Mouse (Mus musculus) neural tube, embryonic 13.5 days (tissue): ENCODE measurements at regions not wholly inside any gene's neighbourhood (a gene's known extent, or its start where the extent isn't known, plus 50 kb on each side); places are given as distances from the start of the nearest gene placed in this dataset.

Experiments
- ATAC-seq: fragments of 200-750 bp; cut with Nextera tagmentation; 2 replicates; pipeline ENCODE4 v1.8.0; 2017; ENCODE audit warnings: low read depth, mild to moderate bottlenecking, moderate TSS enrichment, moderate library complexity
- H3K27ac ChIP-seq: fragments of 300-500 bp; sonication (generic); replicated peaks from 2 replicates; pipeline ENCODE4 v1.5.1; 2015; ENCODE audit warnings: moderate library complexity, mild to moderate bottlenecking, inconsistent platforms
- H3K27me3 ChIP-seq: fragments of 300-500 bp; sonication (generic); 2 replicates; pipeline ENCODE4 v1.6.1; 2015; ENCODE audit warnings: mild to moderate bottlenecking, inconsistent platforms
- H3K36me3 ChIP-seq: fragments of 300-500 bp; sonication (generic); 2 replicates; pipeline ENCODE4 v1.6.1; 2015; ENCODE audit warnings: mild to moderate bottlenecking, inconsistent platforms
- H3K4me1 ChIP-seq: fragments of 300-500 bp; sonication (generic); replicated peaks from 2 replicates; pipeline ENCODE4 v1.6.1; 2015; ENCODE audit warnings: inconsistent platforms
- H3K4me2 ChIP-seq: fragments of 300-500 bp; sonication (generic); 2 replicates; pipeline ENCODE4 v1.6.1; 2015; ENCODE audit warnings: inconsistent platforms, mild to moderate bottlenecking, moderate library complexity
- H3K4me3 ChIP-seq: fragments of 300-500 bp; sonication (generic); 2 replicates; pipeline ENCODE4 v1.5.1; 2015; ENCODE audit warnings: mild to moderate bottlenecking, inconsistent platforms
- H3K9ac ChIP-seq: fragments of 300-500 bp; sonication (generic); 2 replicates; pipeline ENCODE4 v1.6.1; 2015; ENCODE audit warnings: moderate library complexity, mild to moderate bottlenecking, inconsistent platforms
- H3K9me3 ChIP-seq: fragments of 300-500 bp; sonication (generic); 2 replicates; pipeline ENCODE4 v1.6.1; 2016; ENCODE audit warnings: inconsistent platforms
- WGBS: fragments of 180-500 bp; shearing (Covaris S2); methylation state at CpG from one replicate; pipeline ENCODE4 v1.1.7; 2015; 5-methylcytosine and 5-hydroxymethylcytosine counted together

GRCm38 (mm10) chr3:20590143-20590542, 223.2 kb upstream of the Agtr1b start:
- H3K27ac ChIP-seq: no peak overlapping the region
- ATAC-seq: no peak
- H3K9ac ChIP-seq: no peak overlapping the region
- no peaks in the 10 kb centered on the region for H3K27me3 ChIP-seq
- no peaks in the 10 kb centered on the region for H3K9me3 ChIP-seq
- H3K4me1 ChIP-seq: no peaks in the 10 kb centered on the region
- no peak overlapping the region for H3K4me3 ChIP-seq
- WGBS: 48% methylated on average over 2 of the region's 2 CpGs
- no peaks in the 10 kb centered on the region for H3K36me3 ChIP-seq
- H3K4me2 ChIP-seq: no peak overlapping the region

GRCm38 (mm10) chr3:20551563-20551962, 184.6 kb upstream of the Agtr1b start:
- ATAC-seq: no peak
- Histone ChIP-seq H3K27ac (no peak overlapping the region), H3K36me3 (no peaks in the 10 kb centered on the region), H3K4me1 (no peaks in the 10 kb centered on the region), H3K9ac (no peak overlapping the region), H3K4me3 (no peak overlapping the region), H3K9me3 (no peaks in the 10 kb centered on the region), H3K4me2 (no peak overlapping the region), H3K27me3 (no peaks in the 10 kb centered on the region)
- 45% methylated on average over 2 of the region's 2 CpGs for WGBS

GRCm38 (mm10) chr3:20543991-20544390, 177.0 kb upstream of the Agtr1b start:
- WGBS: 71% methylated on average over 7 of the region's 7 CpGs
- no peaks in the 10 kb centered on the region for H3K4me1 ChIP-seq
- no peaks in the 10 kb centered on the region for H3K9me3 ChIP-seq
- H3K9ac ChIP-seq: no peak overlapping the region
- H3K27me3 ChIP-seq: no peaks in the 10 kb centered on the region
- no peaks in the 10 kb centered on the region for H3K36me3 ChIP-seq
- no peak overlapping the region for H3K4me2 ChIP-seq
- H3K27ac ChIP-seq: no peak overlapping the region
- no peak overlapping the region for H3K4me3 ChIP-seq
- ATAC-seq: no peak

GRCm38 (mm10) chr3:20538492-20539004, 171.6 kb upstream of the Agtr1b start:
- Histone ChIP-seq H3K4me3 (no peak overlapping the region), H3K4me1 (no peaks in the 10 kb centered on the region), H3K9me3 (peaks cover under 1% of the 10 kb centered on the region; the same call in 1 of the 2 replicates), H3K9ac (no peak overlapping the region), H3K27ac (no peak overlapping the region), H3K27me3 (no peaks in the 10 kb centered on the region), H3K4me2 (no peak overlapping the region), H3K36me3 (no peaks in the 10 kb centered on the region)
- WGBS: 85% methylated on average over 4 of the region's 4 CpGs
- no peak for ATAC-seq

- no peaks in the 10 kb centered on the region for H3K9me3 ChIP-seq
- H3K4me2 ChIP-seq: no peak overlapping the region
- ATAC-seq: no peak
- WGBS: 70% methylated on average over 6 of the region's 6 CpGs
- no peak overlapping the region for H3K4me3 ChIP-seq
- no peaks in the 10 kb centered on the region for H3K27me3 ChIP-seq
- H3K27ac ChIP-seq: no peak overlapping the region
- H3K9ac ChIP-seq: no peak overlapping the region
- no peaks in the 10 kb centered on the region for H3K4me1 ChIP-seq
- no peaks in the 10 kb centered on the region for H3K36me3 ChIP-seq
Observed at GRCm38 (mm10) chr3:20520738-20521137, 153.8 kb upstream of the Agtr1b start.

GRCm38 (mm10) chr3:20509192-20509591, 142.2 kb upstream of the Agtr1b start:
- no peak overlapping the region for H3K9ac ChIP-seq
- H3K4me1 ChIP-seq: no peaks in the 10 kb centered on the region
- no peak overlapping the region for H3K4me2 ChIP-seq
- H3K27me3 ChIP-seq: no peaks in the 10 kb centered on the region
- H3K4me3 ChIP-seq: no peak overlapping the region
- no peak overlapping the region for H3K27ac ChIP-seq
- peak; percentile 72 for ATAC-seq
- 0% methylated on average over 2 of the region's 2 CpGs for WGBS
- H3K9me3 ChIP-seq: no peaks in the 10 kb centered on the region
- no peaks in the 10 kb centered on the region for H3K36me3 ChIP-seq

GRCm38 (mm10) chr3:20505546-20505945, 138.6 kb upstream of the Agtr1b start:
- Histone ChIP-seq H3K4me3 (no peak overlapping the region), H3K4me2 (no peak overlapping the region), H3K9me3 (no peaks in the 10 kb centered on the region), H3K4me1 (no peaks in the 10 kb centered on the region), H3K36me3 (no peaks in the 10 kb centered on the region), H3K27me3 (no peaks in the 10 kb centered on the region), H3K27ac (no peak overlapping the region), H3K9ac (no peak overlapping the region)
- 87% methylated on average over 5 of the region's 5 CpGs for WGBS
- no peak for ATAC-seq
